Mouse (Mus musculus) midbrain, embryonic 11.5 days (tissue): ENCODE measurements at regions not wholly inside any gene's neighbourhood (a gene's known extent, or its start where the extent isn't known, plus 50 kb on each side); places are given as distances from the start of the nearest gene placed in this dataset.
A peak's percentile ranks its signal among the peaks of the same experiment; 100 is the strongest.

Source experiments
- ATAC-seq: fragments of 200-750 bp; cut with Nextera tagmentation; 2 replicates; pipeline ENCODE4 v1.8.0; 2017; ENCODE audit warnings: moderate TSS enrichment, moderate library complexity; ENCODE audit not compliant: low FRiP score
- DNase-seq: peaks from one replicate; pipeline ENCODE4 v3.0.0; 2015; ENCODE audit warnings: low spot score; ENCODE audit errors: missing footprints
- H3K27ac ChIP-seq: fragments of 300-500 bp; sonication (generic); 2 replicates; pipeline ENCODE4 v1.5.1; 2014; ENCODE audit warnings: low read depth, low read length
- H3K27me3 ChIP-seq: fragments of 300-500 bp; sonication (generic); 2 replicates; pipeline ENCODE4 v1.6.1; 2014; ENCODE audit warnings: mild to moderate bottlenecking, low read length, moderate library complexity, mixed read lengths; ENCODE audit not compliant: control insufficient read depth, insufficient read depth
- H3K36me3 ChIP-seq: fragments of 300-500 bp; sonication (generic); 2 replicates; pipeline ENCODE4 v1.6.1; 2014; ENCODE audit warnings: mild to moderate bottlenecking, low read length, moderate library complexity, mixed read lengths; ENCODE audit not compliant: control insufficient read depth, insufficient read depth
- H3K4me1 ChIP-seq: fragments of 300-500 bp; sonication (generic); 2 replicates; pipeline ENCODE4 v1.6.1; 2014; ENCODE audit warnings: low read length; ENCODE audit not compliant: control insufficient read depth, insufficient read depth
- H3K4me2 ChIP-seq: fragments of 300-500 bp; sonication (generic); 2 replicates; pipeline ENCODE4 v1.6.1; 2014; ENCODE audit warnings: mild to moderate bottlenecking, moderate library complexity
- H3K4me3 ChIP-seq: fragments of 300-500 bp; sonication (generic); 2 replicates; pipeline ENCODE4 v1.5.1; 2014; ENCODE audit warnings: low read depth, low read length
- H3K9ac ChIP-seq: fragments of 300-500 bp; sonication (generic); 2 replicates; pipeline ENCODE4 v1.6.1; 2014; ENCODE audit warnings: low read length
- H3K9me3 ChIP-seq: fragments of 300-500 bp; sonication (generic); 2 replicates; pipeline ENCODE4 v1.6.1; 2016; ENCODE audit warnings: low read length; ENCODE audit not compliant: control insufficient read depth
- WGBS: fragments of 180-500 bp; shearing (Covaris S2); extraction: QIAGEN DNeasy Blood & Tissue Kit; methylation state at CpG from one replicate; pipeline ENCODE4 v1.1.7; 2014; 5-methylcytosine and 5-hydroxymethylcytosine counted together

DNA sequence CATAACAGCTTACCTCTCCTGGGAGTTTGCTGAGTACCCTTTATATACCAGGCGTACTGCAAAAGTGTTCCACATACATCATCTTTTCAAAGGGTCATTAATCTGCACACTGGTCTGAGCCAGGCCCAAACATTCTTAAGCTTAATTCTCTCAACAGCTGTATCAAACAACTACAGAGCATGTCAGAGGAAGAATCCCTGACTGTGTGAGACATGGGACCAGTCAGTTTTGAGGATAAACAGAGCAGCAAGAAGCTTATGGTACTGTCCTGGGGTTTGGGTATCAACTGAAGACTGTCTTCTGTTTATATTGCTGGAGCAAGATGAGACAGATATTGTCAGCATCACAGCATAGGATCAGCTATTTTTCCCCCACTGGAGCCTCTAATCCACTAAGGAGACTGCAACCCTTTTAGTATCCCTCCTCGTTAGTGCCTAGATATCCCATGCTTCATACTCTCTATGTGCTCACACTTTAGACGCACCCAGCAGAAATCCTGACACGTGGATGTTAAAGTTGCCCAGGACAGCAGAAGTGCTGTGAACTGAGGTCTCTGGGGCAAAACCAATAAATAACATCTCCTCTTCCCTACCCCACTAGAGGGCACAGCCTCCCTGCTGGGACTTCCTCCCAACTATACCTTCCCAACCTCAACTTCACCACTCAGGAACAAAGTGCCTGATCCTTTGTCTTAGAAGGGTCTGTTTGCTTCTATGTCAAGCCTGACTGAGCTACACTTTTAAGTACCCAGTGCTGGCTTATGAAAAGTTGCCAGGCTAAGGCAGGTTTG is 271.6 kb downstream of the Gm826 start:
- 76% methylated on average over 4 of the region's 4 CpGs for WGBS
- no peak overlapping the region for H3K9ac ChIP-seq
- H3K4me3 ChIP-seq, result no peak overlapping the region
- ATAC-seq, result no peak
- no peaks in the 10 kb centered on the region for H3K9me3 ChIP-seq
- no peaks in the 10 kb centered on the region for H3K27me3 ChIP-seq
- no peak for DNase-seq
- no peaks in the 10 kb centered on the region for H3K36me3 ChIP-seq
- no peak overlapping the region for H3K27ac ChIP-seq
- no peaks in the 10 kb centered on the region for H3K4me1 ChIP-seq
- H3K4me2 ChIP-seq, result no peak overlapping the region

GRCm38 (mm10) chr2:160060091-160060490 is 273.9 kb downstream of the Gm826 start:
- H3K4me1 ChIP-seq, result no peaks in the 10 kb centered on the region
- H3K27me3 ChIP-seq, result no peaks in the 10 kb centered on the region
- no peaks in the 10 kb centered on the region for H3K9me3 ChIP-seq
- no peaks in the 10 kb centered on the region for H3K36me3 ChIP-seq
- WGBS, result 85% methylated on average over 5 of the region's 5 CpGs
- no peak for ATAC-seq
- peak; percentile 33 for DNase-seq
- no peak overlapping the region for H3K9ac ChIP-seq
- no peak overlapping the region for H3K4me3 ChIP-seq
- no peak overlapping the region for H3K27ac ChIP-seq
- H3K4me2 ChIP-seq, result no peak overlapping the region

DNA sequence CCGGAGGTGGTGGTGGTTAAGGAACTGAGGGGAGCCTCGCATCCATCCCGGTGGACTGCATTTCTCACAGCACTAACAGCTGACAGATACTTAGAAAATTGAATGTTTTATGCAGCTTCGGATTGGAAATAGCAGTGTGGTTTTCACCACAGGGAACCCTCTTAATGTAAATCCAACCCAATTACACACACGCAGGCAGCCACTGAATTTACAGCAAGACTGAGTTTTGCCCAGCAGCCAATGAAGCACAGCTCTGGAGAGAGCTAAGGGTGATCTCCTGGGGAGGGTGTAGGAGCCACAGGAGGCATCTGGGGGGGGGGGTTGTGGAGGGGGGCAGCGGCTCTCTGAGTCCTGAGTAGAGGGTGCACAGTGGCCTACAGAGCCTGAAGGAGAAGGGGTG is 276.8 kb downstream of the Gm826 start:
- Histone ChIP-seq H3K9me3 (no peaks in the 10 kb centered on the region), H3K27me3 (no peaks in the 10 kb centered on the region), H3K9ac (no peak overlapping the region), H3K27ac (no peak overlapping the region), H3K4me3 (no peak overlapping the region), H3K4me2 (no peak overlapping the region), H3K36me3 (no peaks in the 10 kb centered on the region), H3K4me1 (no peaks in the 10 kb centered on the region)
- ATAC-seq (no peak), DNase-seq (peak; percentile 41)
- WGBS, result 59% methylated on average over 6 of the region's 6 CpGs

DNA sequence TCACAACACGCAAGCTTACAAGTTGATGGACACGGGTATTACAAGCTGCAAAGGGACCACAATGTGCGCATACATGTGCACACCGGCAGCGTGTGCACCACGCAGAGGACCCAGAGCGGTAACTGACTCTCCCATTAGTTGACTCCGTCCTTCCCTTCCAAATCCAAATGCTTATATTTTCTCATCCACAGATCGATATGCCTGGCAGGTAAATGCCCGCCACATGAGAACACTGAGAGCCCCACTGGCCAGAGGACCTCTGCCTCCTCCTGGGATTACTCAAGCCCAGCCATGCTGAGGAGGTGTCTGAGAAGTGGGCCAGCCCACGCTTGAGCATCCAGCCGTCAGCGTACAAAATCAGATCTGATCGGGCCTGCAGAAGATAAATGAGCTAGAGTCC is 279.6 kb downstream of the Gm826 start:
- ATAC-seq, result no peak

DNA sequence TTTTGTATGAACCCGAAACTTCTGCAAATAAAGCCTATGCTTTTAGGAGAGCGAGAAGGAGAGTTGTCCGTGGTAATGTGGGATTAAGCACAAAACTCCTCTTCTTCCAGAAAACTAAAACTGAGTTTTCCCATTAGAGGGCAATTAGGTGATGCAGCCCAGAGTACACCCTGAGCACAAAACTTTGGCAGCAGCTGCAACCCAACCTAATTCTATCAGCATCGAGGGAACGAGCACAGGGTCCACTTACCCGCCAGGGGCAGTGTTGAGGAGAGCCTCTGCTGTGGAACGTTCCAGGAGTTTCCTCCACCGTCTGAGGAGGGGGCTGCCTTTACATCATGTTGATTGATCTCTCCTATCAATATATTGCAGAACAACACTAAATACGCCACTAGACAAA is 285.7 kb downstream of the Gm826 start:
- no peak for ATAC-seq
- H3K4me2 ChIP-seq, result no peak overlapping the region
- H3K4me1 ChIP-seq, result no peaks in the 10 kb centered on the region
- H3K27ac ChIP-seq, result no peak overlapping the region
- no peaks in the 10 kb centered on the region for H3K27me3 ChIP-seq
- H3K9me3 ChIP-seq, result no peaks in the 10 kb centered on the region
- no peak overlapping the region for H3K4me3 ChIP-seq
- no peaks in the 10 kb centered on the region for H3K36me3 ChIP-seq
- DNase-seq, result peak; percentile 75
- no peak overlapping the region for H3K9ac ChIP-seq
- WGBS, result 88% methylated on average over 9 of the region's 9 CpGs

More for the DNA sequence above, 279.6 kb downstream of the Gm826 start:
- H3K27ac ChIP-seq, result no peak overlapping the region
- H3K4me1 ChIP-seq, result no peaks in the 10 kb centered on the region
- H3K4me2 ChIP-seq, result no peak overlapping the region
- H3K27me3 ChIP-seq, result no peaks in the 10 kb centered on the region
- H3K4me3 ChIP-seq, result no peak overlapping the region
- no peaks in the 10 kb centered on the region for H3K9me3 ChIP-seq
- DNase-seq, result peak; percentile 69
- 91% methylated on average over 14 of the region's 14 CpGs for WGBS
- no peaks in the 10 kb centered on the region for H3K36me3 ChIP-seq
- no peak overlapping the region for H3K9ac ChIP-seq

- H3K9me3 ChIP-seq, result no peaks in the 10 kb centered on the region
- ATAC-seq (no peak), DNase-seq (peak; percentile 72)
- H3K27ac ChIP-seq, result no peak overlapping the region
- H3K4me2 ChIP-seq, result no peak overlapping the region
- WGBS, result 46% methylated on average over 7 of the region's 7 CpGs
- H3K4me3 ChIP-seq, result no peak overlapping the region
- no peaks in the 10 kb centered on the region for H3K4me1 ChIP-seq
- H3K27me3 ChIP-seq, result no peaks in the 10 kb centered on the region
- no peaks in the 10 kb centered on the region for H3K36me3 ChIP-seq
- H3K9ac ChIP-seq, result no peak overlapping the region
Observed at GRCm38 (mm10) chr2:160046881-160047543, 286.9 kb downstream of the Gm826 start.

GRCm38 (mm10) chr2:160044591-160044990 is 289.4 kb downstream of the Gm826 start:
- H3K36me3 ChIP-seq, result no peaks in the 10 kb centered on the region
- H3K4me2 ChIP-seq, result no peak overlapping the region
- H3K27me3 ChIP-seq, result no peaks in the 10 kb centered on the region
- H3K27ac ChIP-seq, result no peak overlapping the region
- no peaks in the 10 kb centered on the region for H3K4me1 ChIP-seq
- no peak overlapping the region for H3K9ac ChIP-seq
- DNase-seq (peak; percentile 14), ATAC-seq (no peak)
- 81% methylated on average over 4 of the region's 4 CpGs for WGBS
- H3K4me3 ChIP-seq, result no peak overlapping the region
- H3K9me3 ChIP-seq, result no peaks in the 10 kb centered on the region

DNA sequence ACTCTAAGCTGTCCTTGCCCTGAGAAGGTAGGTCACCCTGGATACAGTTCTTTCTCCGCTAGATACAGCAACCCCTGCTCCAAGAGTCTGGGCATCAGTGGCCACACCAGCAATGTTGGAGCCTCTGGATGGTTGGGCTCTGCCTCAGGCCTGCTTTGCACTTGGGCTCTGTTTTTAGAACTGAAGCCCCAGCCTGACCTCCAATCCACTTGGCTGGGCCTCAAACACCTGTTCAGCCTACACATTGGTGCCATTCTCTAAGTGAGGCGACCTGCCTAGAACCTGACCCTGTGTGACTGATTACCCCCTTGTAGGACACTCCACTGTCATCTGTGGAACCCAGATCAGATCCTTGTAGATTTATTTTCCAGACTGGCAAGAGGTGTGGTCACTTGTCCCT is 289.8 kb downstream of the Gm826 start:
- Histone ChIP-seq H3K36me3 (no peaks in the 10 kb centered on the region), H3K27ac (no peak overlapping the region), H3K27me3 (no peaks in the 10 kb centered on the region), H3K9me3 (no peaks in the 10 kb centered on the region), H3K4me2 (no peak overlapping the region), H3K4me1 (no peaks in the 10 kb centered on the region), H3K4me3 (no peak overlapping the region), H3K9ac (no peak overlapping the region)
- DNase-seq (no peak), ATAC-seq (no peak)
- 86% methylated on average over 2 of the region's 2 CpGs for WGBS

DNA sequence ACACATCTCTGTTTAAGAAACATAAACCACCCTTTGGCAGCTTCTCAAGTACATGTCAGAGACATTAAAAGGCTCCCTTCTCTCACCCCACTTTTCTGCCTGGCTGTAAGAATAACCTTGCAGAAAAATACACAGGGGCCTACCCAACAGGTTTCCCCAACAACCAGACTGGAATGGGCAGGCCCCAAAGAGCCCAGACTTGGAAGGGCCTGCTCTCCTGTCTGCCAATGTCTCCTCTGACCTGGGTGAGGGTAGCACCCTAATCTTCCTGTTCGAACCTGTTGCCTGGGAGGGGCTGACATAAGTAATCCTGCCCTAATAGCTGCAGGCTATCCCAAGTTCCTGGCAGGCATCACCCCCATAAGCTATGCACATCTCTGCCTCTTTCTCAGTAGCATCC is 304.5 kb downstream of the Gm826 start:
- H3K27ac ChIP-seq, result no peak overlapping the region
- ATAC-seq (no peak), DNase-seq (no peak)
- H3K4me3 ChIP-seq, result no peak overlapping the region
- H3K36me3 ChIP-seq, result no peaks in the 10 kb centered on the region
- H3K9ac ChIP-seq, result no peak overlapping the region
- H3K9me3 ChIP-seq, result no peaks in the 10 kb centered on the region
- WGBS, result 77% methylated on average over 1 of the region's 1 CpGs
- H3K4me2 ChIP-seq, result no peak overlapping the region
- no peaks in the 10 kb centered on the region for H3K27me3 ChIP-seq
- no peaks in the 10 kb centered on the region for H3K4me1 ChIP-seq
